Mouse (Mus musculus) adrenal gland, adult 2 months (tissue): ENCODE results near the gene She. TPM values are rescaled to one million over a fixed set of nuclear protein-coding genes. Genes with fewer than 3 reads are reported as not detected.
"Not testable (repeated sequence)": the region's sequence is repeated elsewhere in the genome, so short reads cannot be mapped to it uniquely, and the experiment has no call there.

Experiments
- DNase-seq: peaks from one replicate; pipeline ENCODE4 v3.0.0; 2021
- long read RNA-seq: library from polyadenylated mRNA; stranded (forward); transcript quantifications from one replicate; pipeline ENCODE4 v2.0.0, GENCODE M21; 2021
- polyA plus RNA-seq: library from polyadenylated mRNA; depleted of rRNA; stranded (reverse); fragments of >200 nt; gene quantifications from 2 replicates; pipeline ENCODE4 v1.2.3, GENCODE M21; 2012; rRNA removed
- total RNA-seq, 2 experiments: library from RNA; stranded (reverse); gene quantifications; 2 replicates each; pipeline ENCODE4 v1.2.3; 2021

Gene She
- 10 to 100 TPM in 1 of 2 experiments, 1 to 10 TPM in 1; 5.8 to 11.3 TPM for total RNA-seq
- 2.8 and 4.0 TPM in 2 replicates for polyA plus RNA-seq
- long read RNA-seq, full-length matches to known transcripts: 1 of 3 reads
- long read RNA-seq, partial matches to known transcripts: 0 of 3 reads
- long read RNA-seq, other reads (novel, unspliced or antisense): 2 of 3 reads

DNA sequence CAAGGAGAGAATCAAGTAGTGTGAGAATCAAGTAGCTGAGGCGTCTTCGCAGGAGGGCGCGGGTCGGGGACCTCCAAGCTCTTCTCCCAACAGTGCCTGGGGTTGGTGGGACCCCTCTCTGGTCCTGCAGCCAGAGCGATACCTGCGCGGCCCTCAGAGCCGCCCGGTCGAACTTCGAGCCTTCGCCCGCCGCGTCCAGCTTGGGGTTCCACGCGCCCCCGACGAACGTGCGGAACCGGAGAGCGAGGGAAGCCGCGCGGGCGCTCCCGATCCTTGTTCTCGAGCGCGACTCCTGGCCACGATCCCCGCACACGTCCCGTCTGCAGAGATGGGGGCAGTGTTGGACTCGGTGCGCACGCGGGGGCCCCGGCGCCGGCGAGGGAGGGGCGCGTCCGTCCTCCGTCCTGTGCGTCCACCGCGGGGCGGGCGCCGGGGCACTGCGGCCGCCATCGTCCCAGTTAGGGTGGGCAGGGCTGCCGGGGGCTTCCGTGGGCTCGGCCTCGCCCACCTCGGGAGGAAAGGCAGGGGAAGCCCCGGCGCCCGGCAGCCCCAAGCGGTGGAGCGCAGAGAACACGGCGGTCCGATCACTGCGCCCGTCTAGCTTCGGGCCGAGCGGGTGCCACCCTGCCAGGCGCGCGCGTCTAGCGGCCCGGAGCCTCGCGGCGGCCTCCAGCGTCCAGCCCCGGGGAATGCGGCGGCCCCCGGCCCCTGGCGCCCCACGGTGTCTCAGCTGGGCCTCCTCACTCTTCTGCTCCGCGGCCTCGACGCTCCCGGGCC is at the start of gene She:
She (plus strand) TSS at position 556 of the 777 bp plus-strand sequence.
- peak; percentile 43 for DNase-seq

- DNase-seq: peak; percentile 31
Observed at GRCm38 (mm10) chr3:89781640-89782039, 49.5 kb upstream of the She start.

DNA sequence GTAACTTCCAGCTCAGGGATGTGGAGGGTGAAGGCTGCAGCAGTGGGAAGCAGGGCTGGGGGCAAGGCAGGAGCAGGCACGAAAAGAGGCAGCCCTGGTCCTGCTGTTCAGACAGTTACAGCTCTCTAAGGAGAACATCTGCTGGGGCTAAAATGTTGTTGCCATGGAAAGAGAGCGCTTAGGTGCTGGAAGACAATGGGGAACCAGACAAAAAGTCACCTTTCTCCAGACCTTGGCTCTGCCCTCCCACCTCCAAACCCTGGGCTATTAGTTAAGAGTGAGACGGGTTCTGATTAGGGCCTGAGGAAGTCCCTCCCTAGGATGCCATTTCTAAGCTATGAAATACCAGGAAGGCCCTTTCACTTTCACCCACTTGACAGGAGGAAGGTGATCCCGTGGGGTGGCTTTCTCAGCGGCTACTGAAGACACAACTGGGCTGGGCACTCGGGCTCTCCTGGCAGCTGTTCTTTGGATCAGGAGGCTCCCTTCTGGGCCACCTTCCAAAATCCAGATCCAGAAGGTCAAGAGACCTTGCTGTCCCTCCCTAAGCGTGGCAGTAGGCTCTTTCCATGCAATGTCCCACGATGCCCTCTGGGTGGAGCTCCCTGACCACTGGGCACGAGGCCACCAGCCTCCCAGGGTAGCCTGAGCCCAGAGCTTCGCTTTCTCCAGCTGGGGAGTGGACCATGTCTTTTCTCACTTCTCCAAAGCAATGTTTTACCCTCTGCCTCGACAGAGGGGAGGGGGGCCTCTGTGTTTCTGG is 46.0 kb upstream of the She start:
- DNase-seq: peak; percentile 95

DNA sequence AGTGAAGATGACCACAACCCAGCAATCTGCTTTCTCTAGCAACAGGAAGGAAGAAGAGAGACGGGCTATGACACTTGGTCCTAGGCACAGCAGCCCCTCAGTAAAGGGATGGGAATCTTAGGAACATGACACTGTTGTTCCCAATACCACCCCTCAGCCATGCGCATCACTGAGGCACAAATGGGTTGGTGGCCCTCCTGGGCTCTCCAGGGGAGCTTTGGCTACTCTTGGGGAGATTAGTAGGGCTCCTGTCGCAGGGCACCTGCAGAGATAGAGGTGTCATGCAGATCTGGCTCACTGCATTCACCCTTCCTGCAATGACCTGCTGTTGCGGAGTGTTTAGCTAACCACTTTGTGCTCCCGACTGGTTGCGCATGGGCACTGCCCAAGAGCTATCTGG is 44.9 kb upstream of the She start:
- no peak for DNase-seq

DNA sequence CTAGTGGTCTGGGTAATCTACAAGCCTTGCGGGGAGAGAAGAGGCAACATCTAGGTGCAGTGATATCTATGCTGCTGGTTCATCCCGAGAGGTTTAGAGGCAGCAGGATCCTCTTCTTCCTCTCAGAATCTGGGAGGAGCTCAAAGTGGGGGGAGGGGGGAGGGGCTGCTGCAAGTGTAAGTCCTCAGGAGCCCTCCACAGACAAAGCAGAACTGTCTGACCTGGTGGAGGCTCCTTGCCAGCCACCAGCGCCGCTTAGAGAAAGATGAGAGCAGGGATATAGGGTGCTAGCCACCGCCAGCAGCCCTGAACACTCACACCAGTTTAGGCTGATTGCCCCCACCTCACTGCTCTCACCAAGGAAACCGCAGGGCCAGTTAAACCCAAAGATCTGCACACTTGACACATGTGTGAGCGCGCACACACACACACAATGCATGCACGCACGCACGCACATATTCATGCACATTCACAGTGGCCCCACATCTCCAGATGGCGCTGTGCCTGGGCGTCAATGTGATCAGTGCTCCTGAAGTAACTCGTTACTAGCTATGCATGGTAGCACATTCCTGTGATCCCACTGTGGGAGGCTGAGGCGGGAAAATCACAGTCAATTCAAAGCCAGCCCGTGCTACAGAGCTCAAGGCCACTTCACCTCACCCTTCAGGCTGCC is 42.4 kb upstream of the She start:
- no peak for DNase-seq

DNA sequence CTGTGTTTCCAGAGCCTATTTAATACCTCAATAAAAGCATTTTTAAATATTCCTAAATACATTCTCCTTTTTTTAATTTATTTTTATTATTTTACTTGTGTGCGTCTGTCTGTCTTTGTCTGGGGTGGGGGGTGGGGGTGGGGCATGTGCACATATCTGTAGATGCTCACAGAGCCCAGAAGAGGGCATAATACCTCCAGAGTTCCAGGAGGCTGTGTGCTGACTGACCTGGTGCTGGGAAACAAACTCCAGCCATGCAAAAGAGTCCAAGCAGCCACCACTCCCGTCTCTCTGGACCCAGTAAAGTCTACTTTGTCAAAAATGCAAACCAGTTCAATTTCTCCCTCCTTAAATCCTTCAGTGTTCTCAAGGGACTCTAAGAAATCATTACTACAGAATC is 36.6 kb upstream of the She start:
- no peak for DNase-seq

GRCm38 (mm10) chr3:89795746-89796145 is 35.4 kb upstream of the She start:
- DNase-seq: no peak

GRCm38 (mm10) chr3:89796358-89796757 is 34.8 kb upstream of the She start:
- no peak for DNase-seq

DNA sequence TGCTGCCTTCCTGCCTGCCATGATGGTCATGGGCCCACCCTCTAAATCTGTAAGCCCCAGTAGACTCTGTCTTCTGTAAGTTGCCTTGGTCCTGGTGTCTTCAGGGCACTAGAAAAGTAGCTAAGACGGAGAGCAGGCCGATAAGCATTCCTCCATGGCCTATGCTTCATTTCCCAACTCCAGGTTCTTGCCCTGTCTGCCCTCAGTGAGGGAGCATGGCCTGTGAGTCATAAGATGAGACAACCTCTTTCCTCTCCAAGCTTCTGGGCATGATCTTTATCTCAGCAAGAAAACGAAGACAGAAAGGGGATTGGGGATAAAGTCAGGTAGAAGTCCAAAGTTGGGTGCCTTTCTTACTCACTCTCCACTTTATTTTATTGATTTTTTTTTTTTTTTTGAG is 32.7 kb upstream of the She start:
- no peak for DNase-seq

GRCm38 (mm10) chr3:89799476-89799875 is 31.7 kb upstream of the She start:
- DNase-seq: no peak

- DNase-seq: not testable (repeated sequence)
Observed at GRCm38 (mm10) chr3:89800078-89800477, 31.1 kb upstream of the She start.

- no peak for DNase-seq
Observed at GRCm38 (mm10) chr3:89800774-89801506, 30.2 kb upstream of the She start.

DNA sequence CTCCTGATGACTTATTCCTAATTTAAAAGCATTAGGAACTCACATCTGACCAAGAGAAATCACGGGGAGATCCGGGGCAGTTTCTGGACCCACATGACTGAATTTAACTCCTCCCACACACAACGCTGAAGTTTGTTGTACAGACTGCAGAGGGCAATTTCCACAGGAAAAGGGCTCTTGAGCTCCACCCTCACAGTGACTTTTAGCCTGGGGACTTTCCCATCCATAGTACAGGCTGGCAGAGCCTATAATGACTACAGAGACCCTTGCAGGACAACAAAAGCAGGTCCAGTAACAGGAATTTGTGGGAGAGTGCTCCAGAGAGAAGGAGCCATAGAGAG is 29.7 kb upstream of the She start:
- peak; percentile 20 for DNase-seq

DNA sequence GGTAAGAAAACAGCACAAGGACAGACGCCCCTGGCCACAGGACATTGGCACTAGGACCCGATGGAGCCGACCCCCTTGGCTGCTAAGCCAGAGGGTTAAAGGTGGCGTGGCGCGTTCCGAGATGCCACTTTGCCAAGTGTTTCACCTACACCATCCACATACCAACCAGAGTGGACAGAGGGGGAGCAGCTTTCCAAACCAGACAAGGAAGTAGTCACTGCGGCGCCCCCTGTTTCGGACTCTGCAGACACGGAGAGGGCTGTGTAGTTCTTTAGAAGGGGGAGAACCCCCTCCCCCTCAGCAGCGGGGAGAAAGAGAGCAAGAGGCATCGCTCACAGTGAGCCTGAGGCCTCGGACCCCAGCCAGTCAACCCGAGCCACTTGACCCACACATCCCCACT is 28.3 kb upstream of the She start:
- DNase-seq: no peak

- DNase-seq: no peak
Observed at GRCm38 (mm10) chr3:89805179-89805578, 26.0 kb upstream of the She start.

GRCm38 (mm10) chr3:89806751-89807150 is 24.4 kb upstream of the She start:
- DNase-seq: no peak

DNA sequence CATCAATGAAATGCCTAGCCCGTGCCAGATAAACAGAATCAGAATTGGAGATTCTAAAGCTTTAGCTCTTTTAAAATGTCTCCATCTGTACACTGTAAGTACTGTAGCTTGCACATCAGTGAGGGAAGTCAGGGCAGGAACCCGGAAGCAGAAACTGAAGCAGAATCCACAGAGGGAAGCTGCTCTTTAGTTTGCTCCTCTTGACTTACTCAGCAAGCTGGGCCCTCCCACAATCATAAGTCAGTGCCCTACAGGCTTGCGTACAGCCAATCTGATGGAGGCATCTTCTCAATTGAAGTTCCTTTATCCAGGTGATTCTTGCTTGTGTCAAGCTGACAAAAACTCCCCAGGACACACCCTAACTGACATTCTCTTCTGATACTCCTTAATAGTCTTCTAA is 24.0 kb upstream of the She start:
- DNase-seq: no peak

- no peak for DNase-seq
Observed at GRCm38 (mm10) chr3:89807881-89808280, 23.3 kb upstream of the She start.

- DNase-seq: no peak
Observed at GRCm38 (mm10) chr3:89808638-89809037, 22.5 kb upstream of the She start.

GRCm38 (mm10) chr3:89810841-89811240 is 20.3 kb upstream of the She start:
- DNase-seq: no peak

GRCm38 (mm10) chr3:89812166-89812565 is 19.0 kb upstream of the She start:
- no peak for DNase-seq

DNA sequence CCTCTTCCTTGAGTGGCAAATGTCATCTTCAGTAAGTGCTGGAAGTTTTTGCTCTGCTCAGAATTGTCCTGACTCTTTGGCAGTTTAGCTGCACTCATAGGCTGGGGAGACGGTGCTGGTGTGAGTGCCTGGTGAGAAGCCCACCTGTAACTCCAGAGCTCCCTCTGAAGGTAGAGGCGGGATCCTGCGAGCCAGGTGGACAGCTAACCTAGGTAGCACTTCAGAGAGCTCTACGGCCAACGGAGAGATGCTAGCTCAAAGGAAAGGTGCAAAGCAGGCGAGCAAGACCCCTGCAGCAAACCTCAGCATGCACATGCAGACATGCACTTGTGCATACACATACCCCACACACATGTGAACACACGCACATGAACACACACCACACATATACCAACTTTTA is 17.1 kb upstream of the She start:
- DNase-seq: no peak
